Mouse (Mus musculus): ENCODE measurements around the gene Spem2. TPM values are rescaled to one million over a fixed set of nuclear protein-coding genes. Genes with fewer than 3 reads are reported as not detected.

The Spem2 gene
- polyA plus RNA-seq, 1 experiment from 2014 or later: not detected

DNA sequence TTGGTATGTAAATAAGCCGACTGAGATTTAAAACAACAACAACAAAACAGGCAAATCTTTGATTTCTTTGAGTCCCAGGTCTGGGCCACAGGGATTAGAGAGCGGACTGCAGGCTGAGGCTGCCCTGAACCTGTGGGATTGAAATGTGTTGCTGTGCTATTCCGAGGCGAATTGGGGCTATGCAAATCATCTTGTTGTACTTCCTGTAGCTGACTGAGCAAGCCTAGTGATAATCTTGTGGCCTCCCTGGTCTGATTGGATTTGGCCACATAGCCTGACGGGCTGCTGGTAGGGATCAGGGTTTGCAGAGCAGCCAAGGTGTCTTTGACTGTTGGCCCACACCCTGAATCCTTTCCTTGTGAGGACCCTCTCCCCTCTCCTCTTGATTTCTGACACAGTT lies 43.3 kb downstream of the Spem2 start:
- H3K9me3 ChIP-seq (ENCODE audit: control insufficient read depth, low read depth, low read length): no peaks in the 10 kb centered on the region
- H3K27me3 ChIP-seq (ENCODE audit: control insufficient read depth, insufficient read depth, low read length): no peaks in the 10 kb centered on the region
- 66% methylated on average over 5 of the region's 5 CpGs for WGBS
- no peak overlapping the region for H3K4me2 ChIP-seq (replicated peaks; ENCODE audit: low read depth, low read length)
- H3K36me3 ChIP-seq (ENCODE audit: control insufficient read depth, insufficient read depth, low read length): peaks cover 6% of the 10 kb centered on the region; the same call in 1 of the 2 replicates
- H3K4me1 ChIP-seq (ENCODE audit: control insufficient read depth, insufficient read depth, low read length): no peaks in the 10 kb centered on the region
- no peak overlapping the region for H3K9ac ChIP-seq (replicated peaks; ENCODE audit: low read depth, low read length)
- no peak overlapping the region for H3K27ac ChIP-seq (ENCODE audit: low read length)
- no peak overlapping the region for H3K4me3 ChIP-seq (ENCODE audit: low read depth, low read length)
- ATAC-seq (ENCODE audit: insufficient number of reproducible peaks, insufficient read depth, low FRiP score, low read depth): no peak

DNA sequence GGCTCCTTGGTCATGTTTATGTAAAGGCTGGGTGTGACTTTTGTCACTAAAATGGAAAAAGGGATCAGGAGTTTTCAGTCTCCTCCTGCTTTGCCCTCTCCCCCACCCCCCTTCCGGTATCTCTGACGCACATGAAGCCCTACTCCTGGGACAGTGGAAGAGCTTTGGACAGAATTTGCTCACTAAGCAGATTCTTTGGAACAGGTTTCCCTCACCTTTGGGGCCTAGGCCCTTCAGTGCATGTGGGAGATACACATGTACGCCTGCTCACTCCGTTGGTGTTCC lies 50.7 kb downstream of the Spem2 start:
- Histone ChIP-seq H3K27me3 (ENCODE audit: control insufficient read depth, insufficient read depth, low read length) (no peaks in the 10 kb centered on the region), H3K27ac (ENCODE audit: low read length) (peak overlapping the region; percentile 48; the same call in 1 of the 2 replicates), H3K4me2 (replicated peaks; ENCODE audit: low read depth, low read length) (peak overlapping the region; percentile 73), H3K36me3 (ENCODE audit: control insufficient read depth, insufficient read depth, low read length) (no peaks in the 10 kb centered on the region), H3K4me1 (ENCODE audit: control insufficient read depth, insufficient read depth, low read length) (peaks cover 19% of the 10 kb centered on the region), H3K9ac (replicated peaks; ENCODE audit: low read depth, low read length) (peak overlapping the region; percentile 21; the same call in 1 of the 2 replicates), H3K4me3 (ENCODE audit: low read depth, low read length) (peak overlapping the region; percentile 95; the same call in 1 of the 2 replicates), H3K9me3 (ENCODE audit: control insufficient read depth, low read depth, low read length) (no peaks in the 10 kb centered on the region)
- WGBS: 39% methylated on average over 4 of the region's 4 CpGs
- no peak for ATAC-seq (ENCODE audit: insufficient number of reproducible peaks, insufficient read depth, low FRiP score, low read depth)

- no peak for ATAC-seq (ENCODE audit: insufficient number of reproducible peaks, insufficient read depth, low FRiP score, low read depth)
- H3K9me3 ChIP-seq (ENCODE audit: control insufficient read depth, low read depth, low read length): no peaks in the 10 kb centered on the region
- H3K4me3 ChIP-seq (ENCODE audit: low read depth, low read length): peak overlapping the region; percentile 95
- H3K4me1 ChIP-seq (ENCODE audit: control insufficient read depth, insufficient read depth, low read length): peaks cover 19% of the 10 kb centered on the region
- peak overlapping the region; percentile 21; the same call in 1 of the 2 replicates for H3K9ac ChIP-seq (replicated peaks; ENCODE audit: low read depth, low read length)
- H3K27ac ChIP-seq (ENCODE audit: low read length): peak overlapping the region; percentile 90
- no peaks in the 10 kb centered on the region for H3K36me3 ChIP-seq (ENCODE audit: control insufficient read depth, insufficient read depth, low read length)
- H3K27me3 ChIP-seq (ENCODE audit: control insufficient read depth, insufficient read depth, low read length): no peaks in the 10 kb centered on the region
- 47% methylated on average over 13 of the region's 13 CpGs for WGBS
- peak overlapping the region; percentile 73 for H3K4me2 ChIP-seq (replicated peaks; ENCODE audit: low read depth, low read length)
Observed at GRCm38 (mm10) chr11:69766872-69767624, 51.2 kb downstream of the Spem2 start.

Other genes starting within 250 kb of the Spem2 start
- 22.1 and 23.1 TPM in 2 replicates for gene Wrap53, start 238.2 kb downstream of the Spem2 start, polyA plus RNA-seq (2014; fragmentation: Nextera tagmentation; extraction: Ambion mirVana)
- gene Trp53, start 238.1 kb downstream of the Spem2 start, polyA plus RNA-seq (2014; fragmentation: Nextera tagmentation; extraction: Ambion mirVana): 155 and 163 TPM in 2 replicates
- gene Atp1b2, start 212.5 kb downstream of the Spem2 start, polyA plus RNA-seq (2014; fragmentation: Nextera tagmentation; extraction: Ambion mirVana): 8.8 and 10.0 TPM in 2 replicates
- not detected in 2 replicates for gene Shbg, start 200.6 kb downstream of the Spem2 start, polyA plus RNA-seq (2014; fragmentation: Nextera tagmentation; extraction: Ambion mirVana)
- 17.5 and 18.7 TPM in 2 replicates for gene Sat2, start 196.4 kb downstream of the Spem2 start, polyA plus RNA-seq (2014; fragmentation: Nextera tagmentation; extraction: Ambion mirVana)
- gene Fxr2, start 185.5 kb downstream of the Spem2 start, polyA plus RNA-seq (2014; fragmentation: Nextera tagmentation; extraction: Ambion mirVana): 20.9 and 26.0 TPM in 2 replicates
- gene Sox15, start 163.2 kb downstream of the Spem2 start, polyA plus RNA-seq (2014; fragmentation: Nextera tagmentation; extraction: Ambion mirVana): 4.1 and 4.7 TPM in 2 replicates
- 49.9 and 50.2 TPM in 2 replicates for gene Mpdu1, start 155.8 kb downstream of the Spem2 start, polyA plus RNA-seq (2014; fragmentation: Nextera tagmentation; extraction: Ambion mirVana)
- gene Cd68, start 152.3 kb downstream of the Spem2 start, polyA plus RNA-seq (2014; fragmentation: Nextera tagmentation; extraction: Ambion mirVana): 12.5 and 16.4 TPM in 2 replicates
- gene Eif4a1, start 146.0 kb downstream of the Spem2 start, polyA plus RNA-seq (2014; fragmentation: Nextera tagmentation; extraction: Ambion mirVana): 654 and 666 TPM in 2 replicates
- gene Senp3, start 136.4 kb downstream of the Spem2 start, polyA plus RNA-seq (2014; fragmentation: Nextera tagmentation; extraction: Ambion mirVana): 88.1 and 102 TPM in 2 replicates
- 0.67 TPM in 1 of 2 replicates, not detected in the other for gene Tnfsf13, start 132.7 kb downstream of the Spem2 start, polyA plus RNA-seq (2014; fragmentation: Nextera tagmentation; extraction: Ambion mirVana)
- gene Tnfsf12, start 122.6 kb downstream of the Spem2 start, polyA plus RNA-seq (2014; fragmentation: Nextera tagmentation; extraction: Ambion mirVana): 9.9 and 11.7 TPM in 2 replicates
- gene Tnfsfm13, start 122.4 kb downstream of the Spem2 start, polyA plus RNA-seq (2014; fragmentation: Nextera tagmentation; extraction: Ambion mirVana): 5.5 TPM in 2 replicates
- 39.3 and 43.6 TPM in 2 replicates for gene Polr2a, start 59.8 kb downstream of the Spem2 start, polyA plus RNA-seq (2014; fragmentation: Nextera tagmentation; extraction: Ambion mirVana)
- not detected in 2 replicates for gene Slc35g3, start 56.5 kb downstream of the Spem2 start, polyA plus RNA-seq (2014; fragmentation: Nextera tagmentation; extraction: Ambion mirVana)
- 3.9 and 4.0 TPM in 2 replicates for gene Zbtb4, start 52.6 kb downstream of the Spem2 start, polyA plus RNA-seq (2014; fragmentation: Nextera tagmentation; extraction: Ambion mirVana)
- 6.7 and 7.5 TPM in 2 replicates for gene Chrnb1, start 22.5 kb downstream of the Spem2 start, polyA plus RNA-seq (2014; fragmentation: Nextera tagmentation; extraction: Ambion mirVana)
- gene Fgf11, start 16.6 kb downstream of the Spem2 start, polyA plus RNA-seq (2014; fragmentation: Nextera tagmentation; extraction: Ambion mirVana): 2.1 and 3.6 TPM in 2 replicates
- 12.2 and 15.0 TPM in 2 replicates for gene Tmem102, start 12.8 kb downstream of the Spem2 start, polyA plus RNA-seq (2014; fragmentation: Nextera tagmentation; extraction: Ambion mirVana)
- gene Gm39566, start 3.2 kb downstream of the Spem2 start, polyA plus RNA-seq (2014; fragmentation: Nextera tagmentation; extraction: Ambion mirVana): not detected in 2 replicates
- 0.41 TPM in 1 of 2 replicates, not detected in the other for gene Spem1, start 3.7 kb upstream of the Spem2 start, polyA plus RNA-seq (2014; fragmentation: Nextera tagmentation; extraction: Ambion mirVana)
- gene Nlgn2, start 19.3 kb upstream of the Spem2 start, polyA plus RNA-seq (2014; fragmentation: Nextera tagmentation; extraction: Ambion mirVana): 10.6 and 11.9 TPM in 2 replicates
- 433 and 495 TPM in 2 replicates for gene Tmem256, start 20.0 kb upstream of the Spem2 start, polyA plus RNA-seq (2014; fragmentation: Nextera tagmentation; extraction: Ambion mirVana)
- 102 and 110 TPM in 2 replicates for gene Plscr3, start 27.9 kb upstream of the Spem2 start, polyA plus RNA-seq (2014; fragmentation: Nextera tagmentation; extraction: Ambion mirVana)
- 11.1 TPM in 2 replicates for gene Tnk1, start 40.3 kb upstream of the Spem2 start, polyA plus RNA-seq (2014; fragmentation: Nextera tagmentation; extraction: Ambion mirVana)
- gene Tmem95, start 59.6 kb upstream of the Spem2 start, polyA plus RNA-seq (2014; fragmentation: Nextera tagmentation; extraction: Ambion mirVana): not detected in 2 replicates
- gene Kctd11, start 62.9 kb upstream of the Spem2 start, polyA plus RNA-seq (2014; fragmentation: Nextera tagmentation; extraction: Ambion mirVana): 5.0 and 5.3 TPM in 2 replicates
- 3.5 and 4.0 TPM in 2 replicates for gene Acap1, start 77.1 kb upstream of the Spem2 start, polyA plus RNA-seq (2014; fragmentation: Nextera tagmentation; extraction: Ambion mirVana)
- 8.5 and 10.4 TPM in 2 replicates for gene 2810408A11Rik, start 82.5 kb upstream of the Spem2 start, polyA plus RNA-seq (2014; fragmentation: Nextera tagmentation; extraction: Ambion mirVana)
- gene Neurl4, start 82.6 kb upstream of the Spem2 start, polyA plus RNA-seq (2014; fragmentation: Nextera tagmentation; extraction: Ambion mirVana): 12.6 and 12.7 TPM in 2 replicates
- gene Gps2, start 95.4 kb upstream of the Spem2 start, polyA plus RNA-seq (2014; fragmentation: Nextera tagmentation; extraction: Ambion mirVana): 71.3 and 80.0 TPM in 2 replicates
- gene Eif5a, start 103.5 kb upstream of the Spem2 start, polyA plus RNA-seq (2014; fragmentation: Nextera tagmentation; extraction: Ambion mirVana): 1,510 and 1,553 TPM in 2 replicates
- 6.6 and 8.9 TPM in 2 replicates for gene Ybx2, start 117.3 kb upstream of the Spem2 start, polyA plus RNA-seq (2014; fragmentation: Nextera tagmentation; extraction: Ambion mirVana)
- 31.3 and 31.5 TPM in 2 replicates for gene Slc2a4, start 129.7 kb upstream of the Spem2 start, polyA plus RNA-seq (2014; fragmentation: Nextera tagmentation; extraction: Ambion mirVana)
- 196 and 205 TPM in 2 replicates for gene Cldn7, start 146.3 kb upstream of the Spem2 start, polyA plus RNA-seq (2014; fragmentation: Nextera tagmentation; extraction: Ambion mirVana)
- gene Ctdnep1, start 162.7 kb upstream of the Spem2 start, polyA plus RNA-seq (2014; fragmentation: Nextera tagmentation; extraction: Ambion mirVana): 27.2 and 29.5 TPM in 2 replicates
- 104 and 111 TPM in 2 replicates for gene Elp5, start 164.1 kb upstream of the Spem2 start, polyA plus RNA-seq (2014; fragmentation: Nextera tagmentation; extraction: Ambion mirVana)
- gene Gabarap, start 172.7 kb upstream of the Spem2 start, polyA plus RNA-seq (2014; fragmentation: Nextera tagmentation; extraction: Ambion mirVana): 496 and 523 TPM in 2 replicates
- 40.2 and 47.9 TPM in 2 replicates for gene Phf23, start 177.3 kb upstream of the Spem2 start, polyA plus RNA-seq (2014; fragmentation: Nextera tagmentation; extraction: Ambion mirVana)
- gene Dvl2, start 182.1 kb upstream of the Spem2 start, polyA plus RNA-seq (2014; fragmentation: Nextera tagmentation; extraction: Ambion mirVana): 29.0 and 29.9 TPM in 2 replicates
- gene Acadvl, start 196.9 kb upstream of the Spem2 start, polyA plus RNA-seq (2014; fragmentation: Nextera tagmentation; extraction: Ambion mirVana): 61.3 and 62.7 TPM in 2 replicates
- 12.4 and 13.8 TPM in 2 replicates for gene Dlg4, start 198.5 kb upstream of the Spem2 start, polyA plus RNA-seq (2014; fragmentation: Nextera tagmentation; extraction: Ambion mirVana)
- not detected in 2 replicates for gene Asgr1, start 235.6 kb upstream of the Spem2 start, polyA plus RNA-seq (2014; fragmentation: Nextera tagmentation; extraction: Ambion mirVana)

Data from stomach, embryonic 14.5 days (tissue).